Mouse (Mus musculus) adrenal gland, postnatal 10 days (tissue): ENCODE data around the gene Vstm5. TPM values are rescaled to one million over a fixed set of nuclear protein-coding genes. Genes with fewer than 3 reads are reported as not detected.
"Not testable (repeated sequence)": the region's sequence is repeated elsewhere in the genome, so short reads cannot be mapped to it uniquely, and the experiment has no call there.

Experiments
- DNase-seq: peaks from one replicate; pipeline ENCODE4 v3.0.0; 2021; ENCODE audit warnings: mixed read lengths
- total RNA-seq, 2 experiments: library from RNA; stranded (reverse); gene quantifications; 2 replicates each; pipeline ENCODE4 v1.2.3; 2021

Vstm5 gene
- total RNA-seq, 2 experiments from 2014 or later: 0.63 to 1.4 TPM

- DNase-seq: no peak
Observed at GRCm38 (mm10) chr9:15261980-15262379, 23.1 kb downstream of the Vstm5 start.

GRCm38 (mm10) chr9:15263487-15263886 is 24.6 kb downstream of the Vstm5 start:
- no peak for DNase-seq

DNA sequence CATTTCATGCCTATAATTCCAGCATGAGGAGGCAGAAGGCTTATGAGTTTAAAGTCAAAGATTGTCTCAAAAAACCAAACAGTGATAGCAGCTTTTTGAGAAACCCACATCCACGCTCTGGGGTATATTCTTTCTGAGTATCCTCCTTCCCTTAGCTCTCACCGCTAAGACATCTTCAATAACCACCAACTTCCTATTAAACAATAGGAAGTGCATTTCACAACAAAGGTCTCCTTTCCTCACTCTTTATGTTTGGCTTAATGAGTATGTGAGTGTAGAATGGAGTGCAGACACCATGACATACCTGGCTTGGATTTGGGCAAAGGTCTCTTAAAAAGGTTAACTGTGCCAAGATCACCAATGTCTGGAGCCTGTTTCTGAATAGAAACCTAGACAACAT is 35.1 kb downstream of the Vstm5 start:
- no peak for DNase-seq

- no peak for DNase-seq
Observed at GRCm38 (mm10) chr9:15276855-15277254, 38.0 kb downstream of the Vstm5 start.

GRCm38 (mm10) chr9:15278343-15278742 is 39.5 kb downstream of the Vstm5 start:
- DNase-seq: no peak

DNA sequence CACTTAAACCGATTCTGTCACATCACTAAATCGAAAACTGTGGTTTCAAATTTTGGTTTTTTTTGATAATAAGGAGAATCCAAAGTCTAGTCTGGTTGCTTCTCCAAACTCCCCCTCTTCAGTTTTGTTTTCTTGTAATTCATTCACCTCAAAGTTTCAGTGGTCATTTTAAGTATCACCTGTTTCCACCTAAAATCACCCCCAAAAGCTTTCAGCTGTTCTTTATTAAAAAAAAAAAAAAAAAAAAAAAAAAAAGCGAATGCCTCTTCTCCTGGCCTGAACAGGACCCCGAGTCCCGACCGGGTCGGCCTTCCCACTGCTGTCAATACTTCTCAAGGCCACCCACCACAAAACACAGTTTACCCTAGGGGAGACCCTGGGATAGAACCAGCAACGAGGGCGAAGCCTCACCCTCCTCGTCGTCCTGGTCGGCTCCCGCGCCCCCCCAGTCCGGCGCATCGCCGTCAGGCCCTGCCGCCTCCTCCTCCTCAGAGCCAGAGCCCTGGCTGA is 40.3 kb downstream of the Vstm5 start:
- no peak for DNase-seq

DNA sequence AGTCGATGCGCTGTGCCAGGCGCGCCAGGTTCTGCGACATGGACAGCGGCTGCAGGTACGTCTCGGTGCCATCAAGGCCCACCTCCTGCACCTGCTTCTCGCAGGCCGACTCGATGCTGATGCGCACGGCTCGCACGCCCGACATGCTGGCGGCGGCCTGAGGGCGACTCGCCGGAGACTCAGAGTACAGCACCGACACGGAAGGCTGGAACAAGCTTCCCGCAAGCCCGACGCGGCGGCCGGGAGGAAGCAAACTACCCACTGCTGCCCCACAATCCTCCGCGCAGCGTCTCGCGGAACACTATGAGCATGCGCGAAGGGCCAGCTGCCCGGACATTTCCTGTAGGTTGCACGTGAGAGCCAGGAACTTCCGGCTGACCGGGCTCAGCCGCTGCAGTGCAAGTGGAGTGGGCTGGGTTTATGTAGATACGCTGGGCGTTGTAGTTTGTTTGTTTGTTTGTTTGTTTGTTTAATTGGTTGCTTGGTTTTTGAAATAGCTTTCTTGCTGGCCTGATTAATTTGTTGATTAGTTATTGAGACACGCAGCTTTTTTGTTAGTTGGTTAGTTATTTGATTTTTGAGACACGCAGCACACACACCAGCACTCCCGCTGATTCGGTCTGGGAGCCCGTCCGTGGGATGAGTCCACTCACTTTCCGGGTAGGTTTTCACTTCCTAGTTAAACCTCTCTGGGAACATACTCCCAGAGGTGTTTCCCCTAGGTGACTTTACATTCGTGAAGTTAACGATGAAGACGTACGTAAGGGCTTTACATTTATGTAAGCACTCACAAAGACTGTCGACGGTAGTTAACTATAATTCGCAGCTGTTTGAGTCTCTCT is 41.0 kb downstream of the Vstm5 start, which contains the start of gene Med17:
TSS of gene Med17 (minus strand) at position 283 of the 842 bp plus-strand sequence.
- DNase-seq: peak; percentile 95

- no peak for DNase-seq
Observed at GRCm38 (mm10) chr9:15280491-15280879, 41.6 kb downstream of the Vstm5 start.

DNA sequence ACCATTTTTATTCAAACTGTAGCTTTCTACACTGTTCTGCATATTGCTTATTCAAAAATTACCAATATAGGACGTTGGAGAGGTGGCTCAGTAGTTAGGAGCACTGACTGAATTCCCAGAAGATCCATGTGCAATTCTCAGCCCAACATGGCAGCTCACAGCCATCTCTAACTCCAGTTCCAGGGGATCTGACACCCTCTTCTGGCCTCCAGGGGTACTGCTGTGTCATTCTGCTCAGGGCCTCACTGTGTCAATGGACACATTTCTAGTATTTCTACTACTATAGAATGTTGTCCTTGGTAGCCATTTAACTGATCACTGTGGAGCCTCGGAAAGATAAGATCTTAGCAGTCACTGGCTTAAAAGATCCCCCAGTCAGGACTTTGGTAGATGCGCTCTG is 46.6 kb downstream of the Vstm5 start:
- DNase-seq: peak; percentile 35

DNA sequence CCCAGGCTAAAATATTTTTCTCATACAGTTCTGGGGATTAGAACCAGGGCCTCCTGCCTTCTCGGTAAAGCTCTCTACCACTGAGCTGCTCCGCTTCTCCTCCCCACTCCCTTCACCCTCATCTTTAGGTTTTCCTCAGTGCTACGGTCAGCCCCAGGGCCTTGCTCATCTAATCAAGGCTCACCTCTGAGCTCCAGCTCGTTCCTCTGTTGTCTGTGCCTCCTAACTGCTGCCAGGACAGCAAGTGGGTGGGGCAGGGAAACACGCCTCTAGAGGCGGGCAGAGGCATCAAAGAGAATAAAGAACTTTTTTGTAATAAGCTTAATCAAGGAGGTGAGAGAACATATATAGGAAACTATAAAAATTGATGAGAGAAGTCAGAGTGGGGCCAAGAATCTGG is 49.0 kb downstream of the Vstm5 start:
- no peak for DNase-seq

DNA sequence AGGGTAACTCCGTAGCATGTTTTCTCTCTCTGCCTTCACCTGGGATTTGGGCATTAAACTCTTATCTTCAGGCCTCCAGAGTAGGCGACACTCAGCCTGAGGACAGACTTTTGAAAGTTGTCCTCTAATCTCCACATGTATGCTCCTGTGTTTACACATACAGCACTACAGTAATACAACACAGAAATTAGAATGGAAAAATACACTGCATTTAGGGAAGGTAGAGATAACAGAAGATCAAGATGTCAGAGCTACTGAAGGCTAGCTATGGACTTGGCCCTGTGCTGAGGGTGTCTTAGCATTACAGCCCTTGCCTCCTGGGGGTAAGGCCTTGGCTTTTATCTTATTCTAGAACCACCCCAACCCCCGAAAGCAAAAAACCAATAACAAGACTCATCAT is 49.6 kb downstream of the Vstm5 start:
- no peak for DNase-seq

GRCm38 (mm10) chr9:15289251-15289650 is 50.4 kb downstream of the Vstm5 start:
- DNase-seq: no peak

DNA sequence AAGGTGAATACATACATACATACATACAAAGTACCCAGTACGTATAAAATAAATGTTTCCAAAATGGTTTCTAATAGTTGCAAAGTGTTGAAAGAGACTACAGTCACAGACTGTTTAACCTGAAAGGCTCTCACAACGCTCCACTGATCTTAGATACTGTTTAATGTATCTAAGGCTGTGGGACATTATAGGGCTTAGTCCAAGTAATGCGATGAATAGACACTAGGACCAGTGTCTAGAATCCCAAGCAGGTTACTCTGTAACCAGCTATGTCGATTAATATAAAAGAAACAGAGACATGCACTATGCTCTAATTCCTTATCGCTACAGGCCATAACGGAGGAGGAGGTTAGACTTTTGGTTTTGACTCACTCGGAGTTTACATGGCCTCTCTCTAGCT is 58.3 kb downstream of the Vstm5 start:
- no peak for DNase-seq

DNA sequence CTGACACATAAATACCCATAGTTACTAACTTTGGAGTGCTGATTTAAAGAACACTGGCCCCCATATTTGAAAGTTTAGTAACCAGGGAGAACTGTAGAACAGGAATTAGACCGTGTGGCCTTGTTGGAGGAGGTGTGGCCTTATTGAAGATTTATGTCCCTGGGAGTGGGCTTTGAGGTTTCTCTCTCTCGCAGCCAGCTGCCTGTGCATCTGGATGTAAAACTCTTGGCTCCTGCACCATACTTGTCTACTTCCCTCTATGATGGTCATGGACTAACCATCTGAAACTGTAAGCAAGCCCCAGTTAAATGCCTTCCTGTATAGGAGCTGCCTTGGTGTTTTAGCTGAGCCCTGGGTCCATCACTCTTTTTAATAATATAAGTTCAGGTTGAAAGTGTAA is 59.6 kb downstream of the Vstm5 start:
- DNase-seq: no peak

GRCm38 (mm10) chr9:15300056-15300455 is 61.2 kb downstream of the Vstm5 start:
- no peak for DNase-seq

- peak; percentile 81 for DNase-seq
Observed at GRCm38 (mm10) chr9:15301399-15301798, 62.6 kb downstream of the Vstm5 start.

- DNase-seq: not testable (repeated sequence)
Observed at GRCm38 (mm10) chr9:15302006-15302405, 63.2 kb downstream of the Vstm5 start.

DNA sequence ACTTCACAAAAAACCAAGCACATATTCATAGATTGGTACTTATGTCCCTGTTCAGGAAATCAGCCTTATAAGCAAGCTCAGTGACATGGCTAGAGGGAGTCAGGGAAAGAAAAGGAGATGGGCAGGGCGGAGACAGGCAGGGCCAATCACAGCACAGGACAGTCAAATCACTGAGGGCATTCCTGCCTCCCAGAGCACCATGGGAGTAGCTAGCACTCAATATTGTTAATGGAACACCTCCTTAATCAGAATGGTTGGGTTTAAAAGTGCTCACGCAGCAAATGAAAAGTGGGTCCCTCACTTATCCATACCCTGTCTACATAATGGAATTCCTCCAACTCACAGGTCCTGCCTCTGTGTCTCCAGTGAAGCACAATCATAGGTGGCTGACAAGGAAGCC is 64.0 kb downstream of the Vstm5 start:
- DNase-seq: peak; percentile 27

GRCm38 (mm10) chr9:15305503-15306397 is 66.9 kb downstream of the Vstm5 start, which contains the start of gene Taf1d:
Gene Taf1d, plus strand, starts transcription at chr9:15306214.
- peak; percentile 99 for DNase-seq

- DNase-seq: peak; percentile 25
Observed at GRCm38 (mm10) chr9:15306398-15307119, 67.7 kb downstream of the Vstm5 start, which contains the start of gene 4931406C07Rik. Gene 4931406C07Rik, minus strand, starts transcription at chr9:15306448.

DNA sequence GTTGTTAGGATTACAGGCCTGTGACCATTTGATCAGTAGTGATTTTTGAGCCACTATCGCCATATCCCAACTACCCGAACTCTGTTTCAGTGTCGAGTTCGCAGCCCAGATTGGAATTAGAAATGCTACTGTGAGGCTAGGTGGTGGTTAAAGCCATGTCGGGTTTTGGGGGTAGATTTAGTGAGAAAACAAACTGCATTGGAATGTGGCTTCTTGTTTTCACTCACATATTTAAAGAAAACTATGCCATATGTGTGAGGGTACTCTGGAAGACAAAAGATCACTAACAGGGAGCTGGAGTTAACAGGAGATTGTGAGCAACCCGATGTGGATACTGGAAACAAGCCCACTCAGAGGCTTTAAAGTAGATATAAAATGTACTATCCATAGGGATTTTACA is 68.4 kb downstream of the Vstm5 start:
- no peak for DNase-seq

DNA sequence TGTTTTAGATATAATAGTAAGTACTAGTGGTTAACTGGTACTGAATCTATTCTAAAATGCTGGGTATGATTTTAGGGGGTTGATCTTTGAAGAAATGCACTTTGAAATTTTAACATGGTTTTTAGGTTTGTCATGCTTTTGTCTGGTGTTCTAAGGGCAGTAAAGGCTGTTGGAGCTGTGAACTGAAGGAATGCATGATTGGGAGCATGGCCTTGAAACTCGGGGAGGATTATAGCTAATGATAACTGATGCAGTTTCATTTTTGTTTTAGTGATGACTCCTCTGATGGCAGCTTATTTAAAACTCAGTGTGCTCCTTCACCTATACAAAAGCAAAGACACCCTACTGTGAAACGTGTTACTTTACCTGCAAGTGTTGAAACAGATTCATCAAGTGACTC is 69.4 kb downstream of the Vstm5 start:
- no peak for DNase-seq
